In genomic region chr19:11119338-11119737, GRCm38 (mm10) we compare ENCODE assay signal across 23 mouse cellular contexts. TPM values are rescaled to one million over a fixed set of nuclear protein-coding genes. Genes with fewer than 3 reads are reported as not detected.
DNase-seq lines count a peak whose midpoint lies in the region; ATAC-seq and TF ChIP-seq lines count a peak whose summit lies in the region.
"Had no signal": no experiment of that assay in that cellular context is flagged by ENCODE, and none has a peak within 500 bp of the region (broad histone marks: within the 10 kb centered on the region; RNA-seq: fewer than 3 reads in every experiment).

No protein-coding gene starts in this region.

- WGBS in heart, embryonic 12.5 days, result 72% methylated on average over 2 of the region's 2 CpGs

- H3K9me3 ChIP-seq in heart, embryonic 12.5 days (replicated peaks), result no peaks in the 10 kb centered on the region
- H3K9me3 ChIP-seq: forebrain, embryonic 13.5 days; G1E; intestine, embryonic 15.5 days; stomach, embryonic 15.5 days had no signal

- peak; percentile 68 for DNase-seq in heart, adult 11 months
- peak; percentile 9 for DNase-seq in right cerebral cortex, adult 18-20 months
- DNase-seq in right cerebral cortex, postnatal 14 days, result no peak
- peak; percentile 32 to 34 for DNase-seq in layer of hippocampus, adult 2 months (ENCODE audit: low spot score in 2 of 2)
- peak; percentile 77 for DNase-seq in splenic B cell, adult 2 months (ENCODE audit: low read depth, low spot score)
- no peak for DNase-seq in thymus, postnatal 36 days
- no peak for DNase-seq in embryo, embryonic 11 days
- DNase-seq: adrenal gland, postnatal 36 days; cerebellum, adult 11 months; gastrocnemius, postnatal 25 days; thymus, postnatal 14 days had no signal

- H3K4me3 ChIP-seq in heart, embryonic 12.5 days, result no peak overlapping the region
- no peak overlapping the region for H3K4me3 ChIP-seq in layer of hippocampus, adult 2 months
- H3K4me3 ChIP-seq: forebrain, embryonic 13.5 days; intestine, embryonic 15.5 days; stomach, embryonic 15.5 days had no signal

- no peak overlapping the region for H3K4me2 ChIP-seq in heart, embryonic 12.5 days
- H3K4me2 ChIP-seq: forebrain, embryonic 13.5 days; intestine, embryonic 15.5 days; stomach, embryonic 15.5 days had no signal

- no peaks in the 10 kb centered on the region for H3K4me1 ChIP-seq in heart, embryonic 12.5 days (replicated peaks)
- H3K4me1 ChIP-seq: forebrain, embryonic 13.5 days; intestine, embryonic 15.5 days; stomach, embryonic 15.5 days had no signal

- H3K9ac ChIP-seq in heart, embryonic 12.5 days, result no peak overlapping the region
- H3K9ac ChIP-seq: forebrain, embryonic 13.5 days; intestine, embryonic 15.5 days; stomach, embryonic 15.5 days had no signal

- H3K36me3 ChIP-seq in heart, embryonic 12.5 days, result no peaks in the 10 kb centered on the region
- no peaks in the 10 kb centered on the region for H3K36me3 ChIP-seq in splenic B cell, adult 2 months (ENCODE audit: control insufficient read depth, insufficient read depth, low read length, poor library complexity, severe bottlenecking)
- H3K36me3 ChIP-seq: G1E; intestine, embryonic 15.5 days; stomach, embryonic 15.5 days had no signal

- no peaks in the 10 kb centered on the region for H3K27me3 ChIP-seq in heart, embryonic 12.5 days (replicated peaks)
- no peaks in the 10 kb centered on the region for H3K27me3 ChIP-seq in splenic B cell, adult 2 months (ENCODE audit: control insufficient read depth, insufficient read depth, low read length, poor library complexity, severe bottlenecking)
- H3K27me3 ChIP-seq: forebrain, embryonic 13.5 days; intestine, embryonic 15.5 days; stomach, embryonic 15.5 days had no signal

- ATAC-seq in heart, embryonic 12.5 days (ENCODE audit: insufficient number of reproducible peaks, low FRiP score), result no peak
- ATAC-seq: forebrain, embryonic 13.5 days; intestine, embryonic 15.5 days; midbrain, embryonic 16.5 days had no signal

- H3K27ac ChIP-seq in heart, embryonic 12.5 days (ENCODE audit: poor library complexity, severe bottlenecking), result no peak overlapping the region
- no peak overlapping the region; the same call in 1 of the 2 replicates for H3K27ac ChIP-seq in layer of hippocampus, adult 2 months
- H3K27ac ChIP-seq: forebrain, embryonic 13.5 days; intestine, embryonic 15.5 days; kidney, postnatal 0 days; stomach, embryonic 15.5 days had no signal

- TF ChIP-seq CTCF in layer of hippocampus, adult 2 months (conservative IDR thresholded peaks at IDR 0.05), result no peak

RNA-seq across cellular contexts. Expression of gene 1700017D01Rik, which starts 11.3 kb away (rescaled TPM):
- not detected in 2 replicates for polyA plus RNA-seq in heart, embryonic 12.5 days (2016; fragmentation: Nextera tagmentation; extraction: Ambion mirVana)
- not detected for total RNA-seq in layer of hippocampus, adult 2 months (2021)
- total RNA-seq: adrenal gland, postnatal 36 days; gastrocnemius, postnatal 25 days had no signal
- polyA plus RNA-seq: C2C12; forebrain, embryonic 13.5 days; G1E; heart, embryonic 14.5 days; hindbrain, embryonic 11.5 days; intestine, embryonic 15.5 days; kidney, postnatal 0 days; limb, embryonic 14.5 days; midbrain, embryonic 16.5 days; neural tube, embryonic 14.5 days; stomach, embryonic 15.5 days had no signal

RNA-seq across cellular contexts. Expression of gene Ms4a8a, which starts 38.4 kb away (rescaled TPM):
- not detected in 2 replicates for polyA plus RNA-seq in heart, embryonic 12.5 days (2016; fragmentation: Nextera tagmentation; extraction: Ambion mirVana)
- total RNA-seq in layer of hippocampus, adult 2 months (2021), result under 1 TPM in 1 of 2 experiments, not detected in 1; 0.36 TPM
- total RNA-seq: G1E had no signal
- polyA plus RNA-seq: C2C12; forebrain, embryonic 13.5 days; G1E; heart, embryonic 14.5 days; hindbrain, embryonic 11.5 days; kidney, postnatal 0 days; limb, embryonic 14.5 days; midbrain, embryonic 16.5 days; neural tube, embryonic 14.5 days had no signal

RNA-seq across cellular contexts. Expression of gene 1700025F22Rik, which starts 45.8 kb away (rescaled TPM):
- polyA plus RNA-seq in heart, embryonic 12.5 days (2016; fragmentation: Nextera tagmentation; extraction: Ambion mirVana), result not detected in 2 replicates
- total RNA-seq in layer of hippocampus, adult 2 months (2021), result not detected
- total RNA-seq: adrenal gland, postnatal 36 days; G1E; gastrocnemius, postnatal 25 days had no signal
- polyA plus RNA-seq: C2C12; forebrain, embryonic 13.5 days; G1E; heart, embryonic 14.5 days; hindbrain, embryonic 11.5 days; intestine, embryonic 15.5 days; kidney, postnatal 0 days; limb, embryonic 14.5 days; midbrain, embryonic 16.5 days; neural tube, embryonic 14.5 days; stomach, embryonic 15.5 days had no signal

Comparison
In these comparisons a context has a peak if more than half of its experiments do, and no peak if none do; other contexts are left out.
1. DNase-seq: peak in heart, adult 11 months (single experiment), right cerebral cortex, adult 18-20 months (single experiment), layer of hippocampus, adult 2 months (2 of 2) and splenic B cell, adult 2 months (single experiment); none in right cerebral cortex, postnatal 14 days (single experiment), thymus, postnatal 36 days (0 of 2) and embryo, embryonic 11 days (single experiment).